Comparison of ENCODE assay signal across 10 mouse cellular contexts in genomic region chr19:43711159-43711916, GRCm38 (mm10). TPM values are rescaled to one million over a fixed set of nuclear protein-coding genes. Genes with fewer than 3 reads are reported as not detected.
DNase-seq lines count a peak whose midpoint lies in the region; ATAC-seq and TF ChIP-seq lines count a peak whose summit lies in the region.
"Had no signal": no experiment of that assay in that cellular context is flagged by ENCODE, and none has a peak within 500 bp of the region (broad histone marks: within the 10 kb centered on the region; RNA-seq: fewer than 3 reads in every experiment).

No protein-coding gene starts in this region.

- H3K27ac ChIP-seq in bone marrow, adult 2 months (ENCODE audit: control insufficient read depth, insufficient read depth, low read depth, low read length, poor library complexity), result peak overlapping the region; percentile 98
- peak overlapping the region; percentile 52 for H3K27ac ChIP-seq in liver, embryonic 11.5 days (ENCODE audit: low read depth, low read length)
- H3K27ac ChIP-seq in stomach, embryonic 15.5 days, result peak overlapping the region; percentile 83
- no peak overlapping the region for H3K27ac ChIP-seq in layer of hippocampus, adult 2 months
- no peak overlapping the region for H3K27ac ChIP-seq in midbrain, postnatal 0 days (ENCODE audit: low read depth, low read length)

- no peaks in the 10 kb centered on the region for H3K9me3 ChIP-seq in liver, embryonic 11.5 days (ENCODE audit: control insufficient read depth, low read length)
- H3K9me3 ChIP-seq in stomach, embryonic 15.5 days, result no peaks in the 10 kb centered on the region
- H3K9me3 ChIP-seq in midbrain, postnatal 0 days (ENCODE audit: low read length), result no peaks in the 10 kb centered on the region

- peak overlapping the region; percentile 56 for H3K4me2 ChIP-seq in liver, embryonic 11.5 days
- peak overlapping the region; percentile 17; the same call in 1 of the 2 replicates for H3K4me2 ChIP-seq in stomach, embryonic 15.5 days
- H3K4me2 ChIP-seq in midbrain, postnatal 0 days (ENCODE audit: low read depth, low read length, poor library complexity, severe bottlenecking), result no peak overlapping the region

- TF ChIP-seq POLR2A in bone marrow, adult 2 months (IDR thresholded peaks at IDR 0.05; ENCODE audit: borderline replicate concordance, control insufficient read depth, low read depth, low read length), result no peak

- no peaks in the 10 kb centered on the region for H3K27me3 ChIP-seq in liver, embryonic 11.5 days (replicated peaks; ENCODE audit: control insufficient read depth, insufficient read depth, low read length)
- no peaks in the 10 kb centered on the region for H3K27me3 ChIP-seq in stomach, embryonic 15.5 days (replicated peaks)
- no peaks in the 10 kb centered on the region for H3K27me3 ChIP-seq in midbrain, postnatal 0 days (ENCODE audit: insufficient read depth, low read length)

- H3K9ac ChIP-seq in liver, embryonic 11.5 days (ENCODE audit: low read depth, low read length), result no peak overlapping the region
- H3K9ac ChIP-seq in stomach, embryonic 15.5 days, result no peak overlapping the region
- no peak overlapping the region for H3K9ac ChIP-seq in midbrain, postnatal 0 days (replicated peaks; ENCODE audit: low read length, poor library complexity, severe bottlenecking)

- peak; percentile 30 for DNase-seq in kidney, adult 11 months
- DNase-seq in kidney, postnatal 10 days, result no peak
- DNase-seq in liver, embryonic 11.5 days (ENCODE audit: low spot score), result no peak
- no peak for DNase-seq in left cerebral cortex, adult 8-10 months (ENCODE audit: low spot score in 2 of 2)
- no peak for DNase-seq in layer of hippocampus, adult 2 months (ENCODE audit: low spot score in 2 of 2)
- no peak for DNase-seq in midbrain, postnatal 0 days (ENCODE audit: low spot score)
- DNase-seq: lung, postnatal 14 days; retina, postnatal 1 day had no signal

- no peak for TF ChIP-seq CTCF in bone marrow, adult 2 months (IDR thresholded peaks at IDR 0.05; ENCODE audit: control insufficient read depth, insufficient read depth, low read length)
- TF ChIP-seq CTCF in layer of hippocampus, adult 2 months (conservative IDR thresholded peaks at IDR 0.05), result no peak
- TF ChIP-seq CTCF in midbrain, postnatal 0 days (IDR thresholded peaks at IDR 0.05), result no peak

- peak; percentile 36; the same call in 1 of the 2 replicates for ATAC-seq in liver, embryonic 11.5 days (replicated peaks; ENCODE audit: low FRiP score)
- peak; percentile 81 for ATAC-seq in stomach, embryonic 15.5 days (ENCODE audit: insufficient read depth, low FRiP score, low read depth)
- no peak for ATAC-seq in midbrain, postnatal 0 days (ENCODE audit: low FRiP score)

- 11% methylated on average over 21 of the region's 22 CpGs for WGBS in bone marrow, adult 2 months
- WGBS in liver, embryonic 11.5 days, result 41% methylated on average over 22 of the region's 22 CpGs
- WGBS in stomach, embryonic 15.5 days, result 46% methylated on average over 22 of the region's 22 CpGs
- 62% methylated on average over 22 of the region's 22 CpGs for WGBS in midbrain, postnatal 0 days

- H3K36me3 ChIP-seq in liver, embryonic 11.5 days (ENCODE audit: control insufficient read depth, insufficient read depth, low read length), result peaks cover 8% of the 10 kb centered on the region; the same call in 1 of the 2 replicates
- peaks cover 20% of the 10 kb centered on the region for H3K36me3 ChIP-seq in stomach, embryonic 15.5 days
- H3K36me3 ChIP-seq in midbrain, postnatal 0 days (ENCODE audit: insufficient read depth, low read length), result peaks cover 24% of the 10 kb centered on the region

- peak overlapping the region; percentile 63 for H3K4me3 ChIP-seq in bone marrow, adult 2 months (replicated peaks; ENCODE audit: control insufficient read depth, low read depth, low read length)
- no peak overlapping the region; the same call in 1 of the 2 replicates for H3K4me3 ChIP-seq in liver, embryonic 11.5 days (ENCODE audit: low read depth, low read length)
- H3K4me3 ChIP-seq in stomach, embryonic 15.5 days (replicated peaks), result no peak overlapping the region
- H3K4me3 ChIP-seq in layer of hippocampus, adult 2 months, result no peak overlapping the region
- no peak overlapping the region for H3K4me3 ChIP-seq in midbrain, postnatal 0 days (ENCODE audit: low read depth, low read length)

- peaks cover 3% of the 10 kb centered on the region; the same call in 1 of the 2 replicates for H3K4me1 ChIP-seq in bone marrow, adult 2 months (ENCODE audit: control insufficient read depth, insufficient read depth, low read length)
- peaks cover 4% of the 10 kb centered on the region for H3K4me1 ChIP-seq in liver, embryonic 11.5 days (replicated peaks; ENCODE audit: control insufficient read depth, insufficient read depth, low read length)
- no peaks in the 10 kb centered on the region for H3K4me1 ChIP-seq in stomach, embryonic 15.5 days
- no peaks in the 10 kb centered on the region for H3K4me1 ChIP-seq in midbrain, postnatal 0 days (ENCODE audit: insufficient read depth, low read length)

RNA-seq across cellular contexts. Expression of gene Entpd7, which starts 21.9 kb away (rescaled TPM):
- 4.4 and 8.0 TPM in 2 replicates for polyA plus RNA-seq in bone marrow, adult 2 months (2011; ENCODE audit: insufficient read depth, insufficient read length, low replicate concordance, missing spikeins)
- polyA plus RNA-seq in liver, embryonic 11.5 days (2014; fragmentation: Nextera tagmentation; extraction: Ambion mirVana), result 8.5 and 9.2 TPM in 2 replicates
- polyA plus RNA-seq in stomach, embryonic 15.5 days (2015; fragmentation: Nextera tagmentation; extraction: Ambion mirVana), result 14.5 and 20.5 TPM in 2 replicates
- 10 to 100 TPM; 17.8 to 21.6 (median 18.7) TPM for total RNA-seq in left cerebral cortex, adult 8-10 months (2022)
- 10 to 100 TPM; 19.1 to 20.2 TPM for total RNA-seq in layer of hippocampus, adult 2 months (2021)
- total RNA-seq in midbrain, postnatal 0 days (2014; rRNA removed), result 6.9 and 10.0 TPM in 2 replicates
- 7.1 and 8.2 TPM in 2 replicates for polyA plus RNA-seq in midbrain, postnatal 0 days (2015; fragmentation: Nextera tagmentation; extraction: Ambion mirVana)

RNA-seq across cellular contexts. Expression of gene Slc25a28, which starts 36.7 kb away (rescaled TPM):
- polyA plus RNA-seq in bone marrow, adult 2 months (2011; ENCODE audit: insufficient read depth, insufficient read length, low replicate concordance, missing spikeins), result 55.6 and 92.8 TPM in 2 replicates
- polyA plus RNA-seq in liver, embryonic 11.5 days (2014; fragmentation: Nextera tagmentation; extraction: Ambion mirVana), result 12.2 and 14.0 TPM in 2 replicates
- 15.8 and 15.9 TPM in 2 replicates for polyA plus RNA-seq in stomach, embryonic 15.5 days (2015; fragmentation: Nextera tagmentation; extraction: Ambion mirVana)
- total RNA-seq in left cerebral cortex, adult 8-10 months (2022), result 10 to 100 TPM; 44.9 to 53.6 (median 48.0) TPM
- total RNA-seq in layer of hippocampus, adult 2 months (2021), result 10 to 100 TPM; 44.3 to 45.2 TPM
- 43.8 and 48.3 TPM in 2 replicates for total RNA-seq in midbrain, postnatal 0 days (2014; rRNA removed)
- polyA plus RNA-seq in midbrain, postnatal 0 days (2015; fragmentation: Nextera tagmentation; extraction: Ambion mirVana), result 15.2 and 15.5 TPM in 2 replicates

RNA-seq across cellular contexts. Expression of gene Cutc, which starts 41.5 kb away (rescaled TPM):
- polyA plus RNA-seq in bone marrow, adult 2 months (2011; ENCODE audit: insufficient read depth, insufficient read length, low replicate concordance, missing spikeins), result 6.6 and 9.1 TPM in 2 replicates
- 19.4 and 22.3 TPM in 2 replicates for polyA plus RNA-seq in liver, embryonic 11.5 days (2014; fragmentation: Nextera tagmentation; extraction: Ambion mirVana)
- polyA plus RNA-seq in stomach, embryonic 15.5 days (2015; fragmentation: Nextera tagmentation; extraction: Ambion mirVana), result 18.3 and 18.7 TPM in 2 replicates
- total RNA-seq in left cerebral cortex, adult 8-10 months (2022), result 1 to 10 TPM; 6.1 to 9.4 (median 8.1) TPM
- 1 to 10 TPM; 6.6 to 7.6 TPM for total RNA-seq in layer of hippocampus, adult 2 months (2021)
- total RNA-seq in midbrain, postnatal 0 days (2014; rRNA removed), result 2.7 and 5.2 TPM in 2 replicates
- 7.8 and 8.0 TPM in 2 replicates for polyA plus RNA-seq in midbrain, postnatal 0 days (2015; fragmentation: Nextera tagmentation; extraction: Ambion mirVana)

RNA-seq across cellular contexts. Expression of gene Cox15, which starts 41.5 kb away (rescaled TPM):
- polyA plus RNA-seq in bone marrow, adult 2 months (2011; ENCODE audit: insufficient read depth, insufficient read length, low replicate concordance, missing spikeins), result 3.0 and 12.4 TPM in 2 replicates
- polyA plus RNA-seq in liver, embryonic 11.5 days (2014; fragmentation: Nextera tagmentation; extraction: Ambion mirVana), result 12.3 and 14.0 TPM in 2 replicates
- 10.1 and 13.3 TPM in 2 replicates for polyA plus RNA-seq in stomach, embryonic 15.5 days (2015; fragmentation: Nextera tagmentation; extraction: Ambion mirVana)
- 10 to 100 TPM; 12.5 to 16.5 (median 12.9) TPM for total RNA-seq in left cerebral cortex, adult 8-10 months (2022)
- 10 to 100 TPM; 13.6 to 19.4 TPM for total RNA-seq in layer of hippocampus, adult 2 months (2021)
- total RNA-seq in midbrain, postnatal 0 days (2014; rRNA removed), result 22.3 and 32.7 TPM in 2 replicates
- polyA plus RNA-seq in midbrain, postnatal 0 days (2015; fragmentation: Nextera tagmentation; extraction: Ambion mirVana), result 9.4 and 10.6 TPM in 2 replicates

Comparison
In these comparisons a context has a peak if more than half of its experiments do, and no peak if none do; other contexts are left out.
1. H3K27ac ChIP-seq: peak in bone marrow, adult 2 months (single experiment), liver, embryonic 11.5 days (single experiment) and stomach, embryonic 15.5 days (single experiment); none in layer of hippocampus, adult 2 months (single experiment) and midbrain, postnatal 0 days (single experiment).